Mouse (Mus musculus): Measurements from ENCODE around the gene Cxcl13.

- TF ChIP-seq CTCF (IDR thresholded peaks at IDR 0.05; ENCODE audit: control insufficient read depth, insufficient read depth, insufficient read length): no peak
- no peak for TF ChIP-seq USF1 (IDR thresholded peaks at IDR 0.05; ENCODE audit: low read depth)
- no peak for TF ChIP-seq MYOG (IDR thresholded peaks at IDR 0.05; ENCODE audit: control insufficient read depth, extremely low read depth, insufficient read length)
- TF ChIP-seq CEBPB (IDR thresholded peaks at IDR 0.05; ENCODE audit: low read depth): no peak
Observed at GRCm38 (mm10) chr5:96008274-96008842, 51.6 kb downstream of the Cxcl13 start.
